Mouse (Mus musculus) lung, postnatal 0 days (tissue): ENCODE data around the gene F12.

Source experiments
- CTCF ChIP-seq: IDR thresholded peaks from 2 replicates; pipeline ENCODE4 v1.5.1; 2016; ENCODE audit warnings: antibody characterized with exemption, mild to moderate bottlenecking
- EP300 ChIP-seq: IDR thresholded peaks from 2 replicates; pipeline ENCODE4 v1.6.1; 2016; ENCODE audit warnings: antibody characterized with exemption, mild to moderate bottlenecking, control low read depth

GRCm38 (mm10) chr13:55398088-55398487 is 28.5 kb downstream of the F12 start, which contains the start of gene Slc34a1:
- TF ChIP-seq CTCF: no peak
- no peak for TF ChIP-seq EP300
